Mouse (Mus musculus) activated CD4-positive, CD25-positive, alpha-beta regulatory T cell, adult 9 weeks (primary cell): ENCODE measurements around the gene Orm3. TPM values are rescaled to one million over a fixed set of nuclear protein-coding genes. Genes with fewer than 3 reads are reported as not detected.

ENCODE experiments used
- polyA plus RNA-seq: library from polyadenylated mRNA; unstranded; fragments of 100-300 nt; shearing (Covaris generic); gene quantifications from one replicate; pipeline ENCODE4 v1.2.1, GENCODE M21; 2017

The Orm3 gene
- 0.61 TPM for polyA plus RNA-seq

GRCm38 (mm10) chr4:63355877-63356665, at the start of gene Orm3:
TSS of gene Orm3 (plus strand) at chr4:63356162.

GRCm38 (mm10) chr4:63344295-63344694, 11.7 kb upstream of the Orm3 start, which contains the start of gene Orm1:
TSS of gene Orm1 (plus strand) at chr4:63344560.

GRCm38 (mm10) chr4:63362150-63362549, 6.2 kb downstream of the Orm3 start, which contains the start of gene Orm2:
TSS of gene Orm2 (plus strand) at chr4:63362449.

GRCm38 (mm10) chr4:63403040-63403959, 47.3 kb downstream of the Orm3 start, which contains the start of gene Akna:
TSS of gene Akna (minus strand) at chr4:63403354.

Other genes with a start within 250 kb of the Orm3 start
- not detected for gene Ambp, start 201.4 kb upstream of the Orm3 start, polyA plus RNA-seq
- not detected for gene Kif12, start 184.0 kb upstream of the Orm3 start, polyA plus RNA-seq
- gene Col27a1, start 142.2 kb upstream of the Orm3 start, polyA plus RNA-seq = 0.61 TPM
- gene Orm1, start 11.6 kb upstream of the Orm3 start, polyA plus RNA-seq = not detected
- gene Orm2, start 6.3 kb downstream of the Orm3 start, polyA plus RNA-seq = 0.49 TPM
- gene Akna, start 47.2 kb downstream of the Orm3 start, polyA plus RNA-seq = 483 TPM
- 1.1 TPM for gene Whrn, start 139.8 kb downstream of the Orm3 start, polyA plus RNA-seq
- gene Atp6v1g1, start 188.6 kb downstream of the Orm3 start, polyA plus RNA-seq = 149 TPM
- 30.0 TPM for gene Tmem268, start 202.6 kb downstream of the Orm3 start, polyA plus RNA-seq
- not detected for gene Gm11213, start 249.1 kb downstream of the Orm3 start, polyA plus RNA-seq